Mouse (Mus musculus) G1E (cell line): ENCODE measurements around the gene Atp2a1.

Experiments
- CTCF ChIP-seq: IDR thresholded peaks from 2 replicates; pipeline ENCODE4 v1.5.1; 2012; ENCODE audit warnings: low read depth, low read length, inconsistent platforms, mixed read lengths
- GATA1 ChIP-seq: IDR thresholded peaks from 2 replicates; pipeline ENCODE4 v1.6.1; 2012; ENCODE audit warnings: borderline replicate concordance, low read length, inconsistent platforms, mixed read lengths
- GATA2 ChIP-seq: IDR thresholded peaks from 2 replicates; pipeline ENCODE4 v1.6.1; 2012; ENCODE audit warnings: low read depth, low read length, inconsistent platforms, borderline replicate concordance

DNA sequence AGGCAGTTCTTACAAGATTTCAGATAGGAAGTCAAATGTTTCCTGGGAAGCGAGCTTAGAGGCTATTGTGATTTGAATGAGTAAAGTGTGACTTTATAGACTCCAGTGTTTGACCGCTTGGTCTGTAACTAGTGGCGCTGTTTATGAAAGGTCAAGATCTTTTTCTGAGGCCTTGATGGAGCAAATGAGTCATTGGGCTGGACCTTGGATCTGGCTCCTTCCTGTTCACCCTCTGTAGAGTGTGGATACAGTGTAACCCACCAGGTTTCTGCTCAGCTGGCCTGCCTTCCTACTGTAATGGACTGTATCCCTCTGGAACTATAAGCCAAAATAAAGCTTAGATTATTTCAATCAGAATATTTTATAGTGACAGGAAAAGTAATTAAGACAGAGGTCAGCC, 48.4 kb upstream of the Atp2a1 start:
- no peak for TF ChIP-seq CTCF
- TF ChIP-seq GATA1 = no peak
- TF ChIP-seq GATA2 = no peak
